Mouse (Mus musculus): ENCODE results near the gene Gm20696. TPM values are rescaled to one million over a fixed set of nuclear protein-coding genes. Genes with fewer than 3 reads are reported as not detected.

Gm20696 gene
- polyA plus RNA-seq, 1 experiment = 3.0 TPM

DNA sequence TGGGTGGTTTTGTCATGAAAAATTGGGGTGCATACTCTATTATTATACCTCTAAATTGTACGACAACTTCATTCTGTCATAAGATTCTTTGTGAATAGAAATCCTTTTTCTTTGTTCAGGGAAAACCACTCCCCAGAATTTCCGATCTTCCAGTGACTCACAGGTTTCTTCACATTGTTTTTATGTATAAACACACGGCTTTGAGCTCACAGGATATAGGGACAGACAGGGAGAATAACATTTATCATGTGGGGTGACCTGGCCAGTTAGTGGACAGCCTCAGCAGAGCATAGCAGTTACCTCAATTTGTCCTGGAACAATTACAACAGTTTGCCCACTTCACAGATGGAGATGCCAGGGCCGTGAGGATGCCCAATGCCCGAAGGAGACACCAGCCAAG is 109.6 kb downstream of the Gm20696 start:
- no peak for TF ChIP-seq CTCF (IDR thresholded peaks at IDR 0.05; ENCODE audit: low read depth, low read length)
- no peak for TF ChIP-seq POLR2A (IDR thresholded peaks at IDR 0.05; ENCODE audit: borderline replicate concordance, low read depth, low read length)
- H3K27ac ChIP-seq (ENCODE audit: insufficient read depth, low read depth, low read length) = no peak overlapping the region
- no peak overlapping the region for H3K4me3 ChIP-seq (ENCODE audit: insufficient read depth, low read length)
- H3K4me1 ChIP-seq (ENCODE audit: control insufficient read depth, insufficient read depth, low read length) = no peaks in the 10 kb centered on the region

DNA sequence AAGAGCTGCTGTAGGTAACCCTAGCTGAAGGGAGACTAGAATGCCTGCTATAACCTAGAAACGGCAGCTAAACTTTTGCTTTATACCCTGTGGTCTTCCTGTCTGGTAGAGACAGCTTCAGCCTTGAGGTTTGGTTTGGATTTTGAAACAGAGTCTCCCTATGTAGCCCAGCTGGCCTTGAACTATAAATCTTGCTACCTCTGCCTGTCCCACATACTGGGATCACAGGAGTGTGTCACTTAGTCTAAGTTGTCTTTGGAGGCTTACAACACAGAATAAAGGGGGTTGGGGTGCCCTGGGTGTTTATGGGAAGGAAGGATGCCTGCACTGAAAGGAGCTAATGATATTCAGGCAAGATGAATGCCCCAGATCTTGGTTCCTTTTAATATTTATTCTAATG is 113.8 kb downstream of the Gm20696 start:
- H3K4me3 ChIP-seq (ENCODE audit: insufficient read depth, low read length) = no peak overlapping the region
- TF ChIP-seq POLR2A (IDR thresholded peaks at IDR 0.05; ENCODE audit: borderline replicate concordance, low read depth, low read length) (no peak), CTCF (IDR thresholded peaks at IDR 0.05; ENCODE audit: low read depth, low read length) (no peak)
- H3K27ac ChIP-seq (ENCODE audit: insufficient read depth, low read depth, low read length) = no peak overlapping the region
- no peaks in the 10 kb centered on the region for H3K4me1 ChIP-seq (ENCODE audit: control insufficient read depth, insufficient read depth, low read length)

DNA sequence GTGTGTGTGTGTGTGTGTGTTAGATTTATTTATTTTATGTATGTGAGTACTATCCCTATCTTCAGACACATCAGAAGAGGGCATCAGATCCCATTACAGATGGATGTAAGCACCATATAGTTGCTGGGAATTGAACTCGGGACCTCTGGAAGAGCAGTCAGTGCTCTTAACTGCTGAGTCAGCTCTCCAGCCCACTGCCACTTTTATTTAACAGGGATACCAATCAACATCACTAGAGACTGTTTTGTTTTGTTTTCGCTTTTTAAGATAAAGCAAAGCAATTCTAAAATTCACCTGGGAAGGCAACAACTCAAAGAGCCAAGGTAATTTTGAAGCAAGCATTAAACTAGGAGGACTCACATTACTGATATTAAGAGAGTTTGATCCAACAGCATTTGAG is 120.2 kb downstream of the Gm20696 start:
- no peak overlapping the region for H3K4me3 ChIP-seq (ENCODE audit: insufficient read depth, low read length)
- no peaks in the 10 kb centered on the region for H3K4me1 ChIP-seq (ENCODE audit: control insufficient read depth, insufficient read depth, low read length)
- H3K27ac ChIP-seq (ENCODE audit: insufficient read depth, low read depth, low read length) = no peak overlapping the region
- TF ChIP-seq CTCF (IDR thresholded peaks at IDR 0.05; ENCODE audit: low read depth, low read length) (no peak), POLR2A (IDR thresholded peaks at IDR 0.05; ENCODE audit: borderline replicate concordance, low read depth, low read length) (no peak)

DNA sequence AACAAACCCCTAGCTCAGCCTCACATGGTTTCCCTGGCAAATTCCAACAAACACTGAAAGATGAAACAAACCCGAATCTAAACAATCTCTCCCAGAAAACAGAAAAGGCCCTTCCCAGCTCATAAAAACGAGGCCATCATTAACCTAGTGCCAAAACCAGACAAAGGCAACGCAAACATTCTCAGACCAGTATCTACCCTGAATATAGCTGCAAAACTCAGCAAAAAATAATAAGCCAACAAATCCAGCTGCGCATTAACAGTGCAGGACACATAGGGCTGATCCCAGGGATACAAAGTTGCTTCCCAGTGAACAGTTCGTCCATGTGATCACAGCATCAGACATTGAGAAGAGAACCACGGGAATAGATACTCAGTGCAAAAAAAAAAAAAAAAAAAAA is 121.2 kb downstream of the Gm20696 start:
- Histone ChIP-seq H3K27ac (ENCODE audit: insufficient read depth, low read depth, low read length) (no peak overlapping the region), H3K4me1 (ENCODE audit: control insufficient read depth, insufficient read depth, low read length) (no peaks in the 10 kb centered on the region), H3K4me3 (ENCODE audit: insufficient read depth, low read length) (no peak overlapping the region)
- TF ChIP-seq CTCF (IDR thresholded peaks at IDR 0.05; ENCODE audit: low read depth, low read length) (no peak), POLR2A (IDR thresholded peaks at IDR 0.05; ENCODE audit: borderline replicate concordance, low read depth, low read length) (no peak)

DNA sequence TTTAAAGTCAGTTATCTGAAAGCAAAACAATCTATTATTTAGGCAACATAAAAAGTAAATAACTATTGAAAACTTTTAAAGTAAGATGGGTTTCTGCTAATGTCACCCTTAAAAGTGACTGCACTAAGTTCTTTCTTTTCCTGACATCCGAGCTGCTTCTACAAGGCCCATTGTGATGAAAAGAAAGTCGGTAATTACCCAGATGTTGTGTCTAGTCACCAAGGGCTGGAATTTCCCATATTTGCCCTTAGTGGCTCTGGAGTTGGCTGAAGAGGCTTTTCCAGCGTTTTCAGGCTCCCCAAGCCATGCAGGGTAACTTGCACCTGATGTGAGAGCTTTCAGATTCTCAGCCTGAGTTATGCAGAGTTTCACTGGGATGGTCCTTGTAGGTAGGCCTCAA is 125.5 kb downstream of the Gm20696 start:
- no peaks in the 10 kb centered on the region for H3K4me1 ChIP-seq (ENCODE audit: control insufficient read depth, insufficient read depth, low read length)
- no peak for TF ChIP-seq POLR2A (IDR thresholded peaks at IDR 0.05; ENCODE audit: borderline replicate concordance, low read depth, low read length)
- TF ChIP-seq CTCF (IDR thresholded peaks at IDR 0.05; ENCODE audit: low read depth, low read length) = no peak
- no peak overlapping the region for H3K27ac ChIP-seq (ENCODE audit: insufficient read depth, low read depth, low read length)
- no peak overlapping the region for H3K4me3 ChIP-seq (ENCODE audit: insufficient read depth, low read length)

DNA sequence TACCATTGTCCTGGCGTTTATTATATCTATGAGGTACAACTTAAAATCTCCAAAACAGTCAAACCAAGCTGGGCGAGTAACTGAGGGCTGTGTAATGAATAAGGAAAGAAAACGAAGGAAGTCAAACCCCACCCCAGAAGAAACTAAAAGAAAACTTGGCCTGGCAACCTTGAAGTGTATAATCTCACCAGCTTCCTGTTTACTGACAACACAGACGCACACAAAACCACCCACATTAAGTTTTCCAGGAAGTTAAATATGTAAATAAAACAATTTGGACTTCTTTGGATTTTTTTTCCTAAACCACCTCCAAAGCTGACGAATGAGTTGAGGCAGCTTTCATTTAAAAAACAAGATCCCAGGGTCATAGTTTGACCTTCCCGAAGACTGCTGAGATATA is 125.9 kb downstream of the Gm20696 start:
- no peak overlapping the region for H3K27ac ChIP-seq (ENCODE audit: insufficient read depth, low read depth, low read length)

DNA sequence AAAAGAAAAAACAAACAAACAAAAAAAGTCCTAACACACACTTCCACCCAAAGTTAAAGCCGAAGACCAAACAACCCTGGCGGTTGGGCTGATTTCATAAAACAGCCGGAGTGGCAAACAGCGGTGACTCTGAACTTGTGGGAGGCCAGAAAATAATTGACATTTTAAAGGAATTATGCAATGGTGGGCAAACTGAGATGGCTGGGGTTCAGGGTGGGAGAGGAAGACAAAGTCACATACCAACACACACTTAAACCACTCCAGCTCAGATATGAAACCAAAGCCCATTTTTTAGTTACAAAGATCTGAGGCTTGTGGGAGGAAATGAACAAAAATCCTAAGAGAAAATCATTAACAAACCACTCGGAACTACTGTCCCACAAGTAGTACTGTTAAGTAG is 126.5 kb downstream of the Gm20696 start:
- Histone ChIP-seq H3K4me1 (ENCODE audit: control insufficient read depth, insufficient read depth, low read length) (no peaks in the 10 kb centered on the region), H3K4me3 (ENCODE audit: insufficient read depth, low read length) (no peak overlapping the region), H3K27ac (ENCODE audit: insufficient read depth, low read depth, low read length) (no peak overlapping the region)
- TF ChIP-seq POLR2A (IDR thresholded peaks at IDR 0.05; ENCODE audit: borderline replicate concordance, low read depth, low read length) (no peak), CTCF (IDR thresholded peaks at IDR 0.05; ENCODE audit: low read depth, low read length) (no peak)

More for the DNA sequence above, 125.9 kb downstream of the Gm20696 start:
- Histone ChIP-seq H3K4me1 (ENCODE audit: control insufficient read depth, insufficient read depth, low read length) (no peaks in the 10 kb centered on the region), H3K4me3 (ENCODE audit: insufficient read depth, low read length) (no peak overlapping the region)
- TF ChIP-seq CTCF (IDR thresholded peaks at IDR 0.05; ENCODE audit: low read depth, low read length) (no peak), POLR2A (IDR thresholded peaks at IDR 0.05; ENCODE audit: borderline replicate concordance, low read depth, low read length) (no peak)

DNA sequence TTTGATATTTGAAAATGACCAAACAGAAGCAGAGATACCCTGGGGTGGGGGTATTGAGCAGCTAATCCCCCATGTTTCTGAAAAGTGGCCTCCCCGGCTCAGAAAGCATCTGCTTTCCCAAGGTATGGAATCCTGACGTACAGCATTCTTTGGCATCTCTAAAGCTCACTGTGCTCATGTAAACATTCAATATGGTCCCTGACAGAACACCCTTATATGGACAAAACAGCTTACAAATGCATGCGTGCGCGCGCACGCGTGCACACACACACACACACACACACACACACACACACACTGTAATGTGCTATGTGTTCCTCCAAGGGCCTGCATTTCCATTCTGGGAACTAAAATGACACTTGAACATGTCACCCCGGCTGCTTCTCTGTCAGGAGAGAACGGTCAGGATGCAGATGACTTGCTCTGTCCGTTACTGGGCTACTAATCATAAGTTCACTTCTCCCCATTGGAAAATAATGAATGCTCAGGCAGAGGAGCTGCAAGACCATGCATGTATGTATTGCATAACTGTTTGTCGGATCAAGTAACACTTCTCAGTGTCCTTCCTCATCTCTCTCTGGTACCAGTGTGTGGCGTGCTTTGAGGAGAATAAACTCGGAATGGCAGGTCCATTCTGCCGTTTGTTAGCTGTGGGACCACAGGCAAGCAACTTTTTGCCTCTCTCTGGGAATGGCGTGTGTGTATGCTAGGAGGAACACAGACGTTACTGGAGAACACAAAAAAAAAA is 128.2 kb downstream of the Gm20696 start:
- no peaks in the 10 kb centered on the region for H3K4me1 ChIP-seq (ENCODE audit: control insufficient read depth, insufficient read depth, low read length)
- TF ChIP-seq CTCF (IDR thresholded peaks at IDR 0.05; ENCODE audit: low read depth, low read length) (no peak), POLR2A (IDR thresholded peaks at IDR 0.05; ENCODE audit: borderline replicate concordance, low read depth, low read length) (no peak)
- no peak overlapping the region for H3K27ac ChIP-seq (ENCODE audit: insufficient read depth, low read depth, low read length)
- H3K4me3 ChIP-seq (ENCODE audit: insufficient read depth, low read length) = no peak overlapping the region

DNA sequence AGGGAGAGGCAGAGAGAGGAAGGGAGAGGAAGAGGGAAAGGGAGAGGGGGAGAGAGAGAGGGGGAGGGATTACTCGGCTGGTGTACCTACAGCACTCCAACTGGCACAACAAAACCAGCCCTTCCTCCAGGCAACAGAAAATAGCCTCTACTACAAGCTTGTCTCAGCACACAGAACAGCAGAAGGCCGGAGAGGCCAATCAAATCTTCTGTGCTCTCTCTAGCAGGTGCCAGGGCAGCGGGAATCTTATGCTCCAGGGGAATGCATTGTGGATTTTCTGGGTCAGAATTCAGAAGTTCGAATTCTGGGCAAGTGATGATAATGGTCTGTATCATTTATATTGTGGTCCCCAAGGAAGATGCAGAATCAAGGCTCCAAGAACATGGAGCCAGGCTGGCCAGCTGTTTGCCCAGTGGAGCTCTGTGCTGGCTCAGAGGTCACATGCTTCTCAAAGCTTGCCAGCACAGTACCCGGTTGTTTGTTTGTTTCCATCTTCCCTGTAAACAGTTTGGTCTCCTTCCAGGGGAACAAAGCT is 132.3 kb downstream of the Gm20696 start:
- H3K27ac ChIP-seq (ENCODE audit: insufficient read depth, low read depth, low read length) = no peak overlapping the region
- H3K4me1 ChIP-seq (ENCODE audit: control insufficient read depth, insufficient read depth, low read length) = no peaks in the 10 kb centered on the region
- no peak for TF ChIP-seq CTCF (IDR thresholded peaks at IDR 0.05; ENCODE audit: low read depth, low read length)
- H3K4me3 ChIP-seq (ENCODE audit: insufficient read depth, low read length) = no peak overlapping the region

DNA sequence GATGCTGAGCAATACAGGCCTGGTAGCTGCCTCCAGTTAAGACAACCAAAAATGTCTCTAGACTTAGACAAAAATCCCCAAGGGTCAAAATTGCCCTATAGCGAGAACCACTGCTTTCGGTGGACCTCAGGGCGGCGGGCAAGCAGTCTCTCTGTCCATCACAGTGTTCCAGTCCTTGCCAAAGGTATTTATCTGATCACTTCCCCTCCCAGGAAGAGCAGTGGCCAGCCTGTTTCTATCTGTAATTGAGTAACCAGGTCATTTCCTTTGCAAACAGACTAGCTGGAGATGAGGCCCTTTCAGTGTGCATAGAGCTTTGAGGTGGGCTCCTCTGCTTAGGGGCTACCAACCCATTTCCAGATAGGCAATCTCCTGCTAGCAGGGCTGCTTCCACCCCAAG is 134.1 kb downstream of the Gm20696 start:
- no peak overlapping the region for H3K27ac ChIP-seq (ENCODE audit: insufficient read depth, low read depth, low read length)
- no peak overlapping the region for H3K4me3 ChIP-seq (ENCODE audit: insufficient read depth, low read length)
- no peaks in the 10 kb centered on the region for H3K4me1 ChIP-seq (ENCODE audit: control insufficient read depth, insufficient read depth, low read length)
- TF ChIP-seq POLR2A (IDR thresholded peaks at IDR 0.05; ENCODE audit: borderline replicate concordance, low read depth, low read length) (no peak), CTCF (IDR thresholded peaks at IDR 0.05; ENCODE audit: low read depth, low read length) (no peak)

Data from bone marrow macrophage, adult 2 months (primary cell).